Mouse (Mus musculus): ENCODE measurements around the gene Ptprd. TPM values are rescaled to one million over a fixed set of nuclear protein-coding genes. Genes with fewer than 3 reads are reported as not detected.

Ptprd gene
- total RNA-seq, 4 experiments from 2014 or later: 5.5 to 10.7 (median 7.3) TPM

DNA sequence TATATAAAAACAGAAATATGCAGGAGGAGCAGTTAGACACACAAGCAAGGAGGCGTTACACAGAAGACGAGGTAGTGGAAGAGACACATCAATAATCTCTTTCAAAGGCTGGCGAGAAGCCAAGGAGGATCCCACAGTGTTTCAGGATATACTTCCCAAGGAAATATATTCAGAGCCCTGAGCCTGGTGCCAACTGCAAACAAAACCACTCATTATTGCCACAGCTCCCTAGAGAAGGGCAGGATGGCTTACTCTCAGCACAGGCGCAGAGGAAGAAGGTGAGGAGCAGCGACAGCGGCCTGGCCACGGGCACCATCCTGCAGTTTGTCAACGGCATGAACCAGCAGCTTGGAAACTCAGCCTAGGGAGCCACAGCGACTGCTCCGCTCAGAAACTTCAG is 1886.8 kb downstream of the Ptprd start:
- no peak for DNase-seq (ENCODE audit: low spot score)

DNA sequence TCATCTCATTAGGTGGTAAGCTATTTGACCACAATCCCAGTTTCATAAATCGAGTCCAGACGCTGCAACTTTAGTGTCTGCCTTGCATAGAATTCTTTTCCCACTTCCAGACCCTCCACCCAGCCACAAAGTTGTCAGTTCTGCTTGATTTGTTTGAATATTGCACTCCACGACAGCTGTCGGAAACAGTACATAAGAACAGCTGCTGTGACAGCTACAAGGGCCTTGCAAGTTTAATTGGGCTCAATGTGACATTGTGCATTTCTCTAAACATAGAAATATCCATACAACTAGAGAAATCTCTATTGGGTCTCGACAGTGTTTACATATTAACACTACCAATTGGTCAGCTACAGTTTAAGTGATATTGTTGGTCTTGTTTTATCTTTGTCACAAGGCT is 1887.3 kb downstream of the Ptprd start:
- no peak for DNase-seq (ENCODE audit: low spot score)

DNA sequence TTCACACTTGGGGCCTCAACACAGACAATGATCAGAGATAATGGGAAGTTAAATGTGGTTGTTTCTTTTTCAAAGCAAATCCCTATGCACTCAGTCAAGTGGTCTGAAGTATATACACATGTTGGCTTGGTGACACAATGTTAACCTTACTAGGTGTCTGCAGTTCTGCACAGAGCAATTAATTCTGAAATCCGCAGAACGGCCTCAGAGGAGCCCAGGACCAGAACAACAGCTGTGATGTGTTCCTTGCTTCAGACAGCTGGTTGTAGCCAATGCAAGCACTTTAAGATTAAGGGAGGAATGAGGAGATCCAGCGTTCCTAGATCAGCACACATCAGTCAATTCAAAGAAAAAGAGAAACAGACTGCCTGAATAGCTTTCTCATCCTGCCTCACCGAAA is 1891.9 kb downstream of the Ptprd start:
- DNase-seq (ENCODE audit: low spot score): no peak

DNA sequence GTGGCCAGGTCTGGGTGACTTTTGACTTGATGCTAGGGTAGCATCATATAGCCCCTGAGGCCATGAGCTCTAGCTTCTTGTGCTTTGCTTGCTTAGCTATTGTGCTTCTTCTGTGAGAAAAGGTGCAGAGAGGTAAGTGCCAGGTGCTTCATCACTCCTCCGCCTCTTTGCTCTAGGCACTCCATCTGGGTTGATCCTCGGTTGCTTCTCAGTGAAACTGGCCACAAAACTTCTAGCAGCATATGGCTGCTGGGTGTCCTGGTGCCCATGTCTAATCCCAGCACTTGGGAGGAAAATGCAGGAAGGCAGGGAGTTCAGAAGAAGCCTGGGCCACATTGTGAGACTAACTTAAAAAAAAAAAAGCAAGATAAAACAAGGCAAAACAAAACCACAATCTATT is 1895.8 kb downstream of the Ptprd start:
- no peak for DNase-seq (ENCODE audit: low spot score)

DNA sequence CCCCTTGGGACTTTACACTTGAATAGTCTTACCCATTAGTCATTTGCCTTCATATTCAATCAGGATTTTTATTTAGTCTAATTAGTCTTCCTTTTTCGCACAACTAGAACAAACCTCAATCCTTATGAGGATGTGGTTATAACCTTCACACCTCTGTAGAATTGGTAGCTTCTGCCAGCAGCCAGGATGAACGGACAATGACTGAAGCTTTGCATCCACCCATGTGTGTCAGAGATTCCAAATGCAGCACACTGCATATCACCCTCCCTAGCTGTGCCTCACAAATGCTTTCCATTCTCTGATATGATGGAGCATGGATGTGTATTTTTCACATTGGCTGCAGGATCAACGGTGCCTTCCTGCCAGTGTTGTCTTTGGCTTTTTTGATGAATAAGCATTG is 1898.0 kb downstream of the Ptprd start:
- DNase-seq (ENCODE audit: low spot score): no peak

DNA sequence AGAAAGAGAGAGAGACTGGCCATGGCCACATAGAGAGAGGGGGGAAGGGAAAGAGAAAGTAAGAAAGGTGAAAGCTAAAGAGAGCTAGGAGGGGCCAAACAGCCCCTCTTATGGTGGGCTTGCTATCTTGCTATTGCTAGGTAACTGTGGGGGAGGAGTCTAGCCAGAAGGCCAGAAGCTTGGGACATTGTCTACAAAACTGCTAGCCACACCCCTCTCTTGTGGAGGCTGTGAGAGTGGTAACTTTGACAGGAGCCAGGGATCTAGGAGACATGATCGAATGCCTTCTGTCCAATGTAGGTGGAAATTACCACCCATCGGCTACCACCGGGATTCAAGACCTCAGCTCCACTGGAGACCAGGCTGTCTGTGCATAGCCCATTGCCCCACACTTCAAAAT is 1899.2 kb downstream of the Ptprd start:
- no peak for DNase-seq (ENCODE audit: low spot score)

DNA sequence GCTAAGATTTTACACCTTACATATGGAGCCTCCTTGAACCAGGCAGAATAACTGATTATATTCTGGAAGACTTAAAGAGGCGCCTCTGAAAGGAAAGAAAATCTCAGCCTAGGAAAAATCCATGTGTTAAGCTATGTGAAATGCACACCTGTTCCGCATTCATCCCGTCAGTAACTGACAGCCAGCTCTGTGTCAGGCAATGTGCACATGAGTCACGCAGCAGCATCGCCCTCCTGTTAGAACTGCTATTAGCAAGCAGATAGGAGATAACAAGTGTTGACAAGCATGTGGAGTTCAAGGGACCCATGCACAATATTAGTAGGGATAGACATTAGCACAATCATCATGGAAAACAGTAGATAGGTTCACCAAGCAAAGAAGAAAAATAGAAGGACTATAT is 1905.8 kb downstream of the Ptprd start:
- no peak for DNase-seq (ENCODE audit: low spot score)

DNA sequence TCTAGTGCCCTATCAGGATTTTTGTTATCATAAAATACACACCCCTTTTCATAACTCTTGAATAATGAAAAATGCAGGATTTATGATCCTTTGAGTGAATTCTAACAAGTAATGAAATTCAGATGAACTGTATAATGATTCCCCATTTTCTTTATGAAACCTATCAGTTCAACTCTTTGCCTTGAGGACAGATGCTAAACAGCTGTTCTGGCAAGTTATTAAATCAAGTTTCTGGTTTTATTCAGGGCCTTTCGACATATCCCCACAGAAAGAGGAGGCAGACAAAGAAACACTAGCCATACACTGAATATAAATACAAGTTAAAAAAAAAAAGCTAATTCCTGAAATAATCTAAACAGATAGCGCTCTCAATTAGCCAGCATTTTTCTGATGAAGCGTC is 1914.4 kb downstream of the Ptprd start:
- DNase-seq (ENCODE audit: low spot score): no peak

DNA sequence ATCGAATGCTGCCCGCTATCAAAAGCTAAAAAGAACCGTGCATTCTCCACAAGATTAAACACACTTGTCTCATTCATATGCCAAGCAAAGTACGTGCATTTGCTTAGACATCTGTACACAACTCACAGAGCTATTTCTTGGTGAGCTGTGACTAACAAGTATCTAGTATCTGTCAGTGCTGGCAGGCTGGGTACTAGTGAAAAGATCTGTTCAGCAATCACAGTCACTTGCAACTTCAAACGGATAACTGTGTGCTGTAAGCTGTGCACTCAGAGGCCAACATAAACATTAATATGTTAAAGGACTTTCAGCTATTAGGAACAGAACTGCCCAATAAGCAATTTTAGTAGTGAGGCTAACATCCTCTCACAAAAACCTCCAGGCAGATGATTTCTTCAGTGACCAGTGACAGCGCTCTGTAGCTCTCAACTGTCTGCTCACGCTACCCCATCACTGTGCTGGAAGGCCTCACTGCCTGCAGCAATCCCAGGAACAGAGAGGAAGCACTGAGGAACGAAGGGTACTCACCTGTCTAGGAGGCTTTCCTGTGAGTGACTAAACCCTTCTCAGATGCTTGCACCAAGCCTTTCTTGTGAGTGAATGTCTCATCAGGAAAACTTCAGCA is 1918.9 kb downstream of the Ptprd start:
- no peak for DNase-seq (ENCODE audit: low spot score)

DNA sequence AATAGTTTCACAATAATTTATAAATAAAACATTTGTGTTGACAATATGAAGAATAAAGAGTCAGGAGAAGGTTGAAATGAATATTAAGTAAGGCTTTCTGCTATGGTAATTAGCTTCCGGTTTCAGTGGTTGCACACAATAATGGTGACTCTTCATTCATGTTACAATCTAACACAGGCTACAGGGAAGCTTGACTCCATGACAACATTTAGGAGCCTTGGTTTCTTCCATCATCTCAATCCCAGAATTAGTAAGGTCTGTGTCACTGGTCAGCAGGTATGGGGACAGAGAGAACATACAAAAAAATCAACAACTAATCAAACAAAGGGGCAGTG is 1921.3 kb downstream of the Ptprd start:
- DNase-seq (ENCODE audit: low spot score): no peak

DNA sequence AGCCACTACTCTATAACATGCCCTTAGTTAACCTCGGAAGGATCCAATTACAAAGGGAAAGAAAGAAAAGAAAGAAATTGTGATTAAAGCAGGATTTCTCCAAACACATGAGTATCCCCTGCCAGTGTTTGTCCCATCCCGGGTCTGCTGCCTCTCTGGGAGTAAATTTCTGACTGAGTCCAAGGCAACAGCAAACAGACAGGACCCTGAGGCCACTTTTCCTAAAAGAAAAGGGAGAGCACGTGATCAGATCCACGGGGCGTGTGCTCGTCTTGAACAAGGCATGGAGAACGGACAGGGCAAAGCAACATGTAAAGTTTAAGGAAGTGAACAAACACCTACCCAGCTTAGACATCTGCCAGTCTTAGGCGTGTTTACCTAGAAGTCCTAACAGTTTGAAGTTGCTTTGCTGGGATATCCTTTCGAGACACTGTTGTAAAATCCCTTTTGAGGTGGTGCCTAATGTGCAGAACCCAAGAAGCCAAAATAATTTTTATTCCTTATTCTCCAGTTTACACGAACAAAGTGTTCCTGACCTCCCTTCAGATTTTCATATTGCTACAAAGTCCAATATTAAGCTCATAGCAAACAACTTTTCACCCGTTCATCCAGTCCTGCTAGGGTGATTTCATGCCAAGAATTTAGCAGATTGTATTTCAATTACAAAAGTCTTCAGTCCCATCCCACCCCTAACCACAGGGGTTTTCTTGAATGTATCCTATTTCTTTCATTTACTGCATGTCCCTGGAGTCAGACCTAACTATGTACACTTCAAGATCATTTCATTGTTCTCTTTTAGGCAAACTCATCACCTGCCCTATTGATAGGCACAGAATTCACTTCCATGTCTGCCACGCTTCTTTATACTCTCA is 1921.9 kb downstream of the Ptprd start:
- no peak for DNase-seq (ENCODE audit: low spot score)

DNA sequence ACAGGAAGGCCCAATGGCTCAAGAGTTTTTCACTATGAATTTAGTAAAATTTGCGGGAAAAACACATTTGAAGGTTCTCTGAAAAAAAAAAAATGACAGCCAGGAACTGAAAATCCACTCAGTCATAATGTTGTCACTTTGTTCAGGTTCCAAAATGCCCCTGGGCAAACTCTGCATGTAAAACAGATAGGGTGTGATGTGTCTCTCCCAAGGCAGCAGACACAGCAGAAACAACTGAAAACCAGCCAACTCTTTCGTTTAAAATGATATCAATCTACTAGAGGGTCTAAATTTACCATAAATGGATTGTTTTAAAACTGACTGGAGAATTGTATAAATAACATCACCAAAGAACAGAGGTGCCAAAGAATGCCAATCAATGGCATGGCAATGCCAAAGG is 1925.7 kb downstream of the Ptprd start:
- DNase-seq (ENCODE audit: low spot score): no peak

DNA sequence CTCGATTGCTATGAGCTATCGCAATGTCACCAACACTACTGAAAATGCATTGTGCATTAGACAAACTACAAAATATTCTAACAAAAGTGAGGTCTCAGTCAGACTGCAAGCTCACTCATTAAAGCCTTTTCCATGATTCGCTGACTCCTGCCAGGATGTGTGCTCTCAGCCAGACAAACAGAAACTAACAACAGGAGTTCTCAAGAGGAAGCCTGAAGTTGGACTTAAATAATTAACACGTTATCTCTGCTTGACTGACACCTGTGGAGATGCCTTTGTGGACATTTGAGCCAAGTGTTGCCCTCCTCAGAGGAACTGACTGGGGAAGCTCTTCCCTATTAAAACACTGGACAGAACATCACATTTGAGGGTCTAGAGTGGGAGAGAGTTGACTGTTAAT is 1928.9 kb downstream of the Ptprd start:
- DNase-seq (ENCODE audit: low spot score): no peak

DNA sequence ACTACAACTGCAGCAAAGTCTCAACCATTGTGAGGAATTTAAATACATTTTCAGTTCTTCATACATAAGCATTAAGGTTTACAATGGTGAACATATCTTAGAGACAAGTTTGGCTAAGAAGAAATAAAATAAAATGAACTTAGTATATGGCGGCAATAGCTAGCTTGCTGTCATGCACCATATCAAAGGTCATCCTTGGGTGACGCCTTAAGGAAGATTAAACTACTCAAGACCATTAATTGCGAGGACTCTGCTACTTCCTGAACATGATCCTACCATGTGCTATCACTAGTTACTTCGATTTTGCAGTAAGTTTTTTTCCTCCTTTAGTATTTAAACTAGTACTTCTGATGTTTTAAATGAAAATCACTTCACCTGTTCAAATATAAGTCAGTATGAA is 1949.0 kb downstream of the Ptprd start:
- DNase-seq (ENCODE audit: low spot score): no peak

DNA sequence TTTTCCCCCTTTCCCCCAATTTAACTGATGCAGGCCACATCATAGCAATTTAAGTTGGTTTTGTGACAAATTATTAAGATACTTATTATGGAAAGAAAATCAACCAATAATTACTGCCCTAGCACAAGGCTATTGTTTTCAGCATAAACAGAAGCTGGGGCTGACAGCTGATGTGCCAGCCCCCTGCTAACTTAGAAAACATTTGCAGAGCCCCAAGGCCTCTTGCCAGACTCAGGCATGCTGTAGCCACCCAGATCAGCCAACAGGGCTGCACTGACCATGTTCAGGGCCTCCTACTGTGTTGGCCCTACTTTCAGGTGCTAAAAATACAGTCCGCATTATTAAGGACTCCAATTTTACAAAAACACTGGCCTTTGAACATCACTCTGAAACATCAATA is 1951.1 kb downstream of the Ptprd start:
- no peak for DNase-seq (ENCODE audit: low spot score)

DNA sequence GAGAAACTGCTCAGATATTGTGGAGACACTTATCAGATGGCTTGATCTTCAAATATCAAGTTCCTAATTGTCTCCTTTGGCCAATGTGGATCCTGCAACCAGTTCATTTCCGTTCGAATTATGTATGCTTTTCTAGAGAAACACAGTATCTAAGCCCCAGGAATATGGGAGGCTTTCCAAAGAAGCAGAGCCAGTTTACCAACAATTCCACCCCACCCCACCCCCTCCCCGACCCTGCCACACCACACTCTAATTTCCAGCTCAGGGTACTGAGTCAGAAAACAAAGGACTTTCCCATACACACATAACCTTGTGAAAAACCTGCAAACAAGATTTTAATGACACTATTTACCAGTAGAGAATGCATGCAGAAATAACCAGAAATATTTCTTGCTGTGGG is 1951.5 kb downstream of the Ptprd start:
- DNase-seq (ENCODE audit: low spot score): no peak

DNA sequence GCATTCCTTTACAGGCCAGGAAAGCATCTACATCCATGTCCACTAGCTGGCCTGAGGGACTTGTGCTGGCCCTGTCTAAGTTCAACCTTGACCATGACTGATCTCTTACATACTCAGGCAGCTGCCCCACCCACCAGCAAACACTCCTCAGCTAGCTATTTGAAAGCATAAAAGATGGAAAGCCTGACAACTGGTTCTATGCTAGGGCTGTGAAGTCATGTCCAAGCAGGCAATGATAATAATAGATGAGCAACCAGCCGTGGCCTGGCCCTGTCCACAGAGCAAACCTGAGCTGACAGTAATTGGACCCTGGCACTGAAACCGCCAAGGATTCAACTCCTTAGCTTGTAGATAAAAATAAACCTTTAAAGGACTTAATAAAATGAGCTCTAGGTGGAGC is 1952.1 kb downstream of the Ptprd start:
- DNase-seq (ENCODE audit: low spot score): no peak

DNA sequence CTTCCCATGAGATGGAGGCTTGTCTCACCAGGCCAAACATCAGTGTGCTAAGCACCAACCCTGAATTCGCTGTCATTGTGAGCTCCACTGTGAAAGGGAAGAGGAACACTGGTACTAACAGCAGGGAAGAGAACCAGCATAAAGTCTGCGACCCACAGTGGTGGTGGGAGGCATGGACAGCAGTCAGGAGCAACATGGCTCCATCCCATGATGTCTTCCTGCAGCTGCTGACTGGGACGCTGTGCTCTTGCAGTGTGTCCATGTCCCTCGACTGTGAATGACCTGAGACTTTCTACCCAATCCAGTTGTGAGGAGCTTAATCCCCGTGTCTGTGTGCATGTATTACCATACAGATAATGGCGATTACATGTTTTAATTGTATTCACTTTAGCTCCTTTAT is 1967.4 kb downstream of the Ptprd start:
- no peak for DNase-seq (ENCODE audit: low spot score)

DNA sequence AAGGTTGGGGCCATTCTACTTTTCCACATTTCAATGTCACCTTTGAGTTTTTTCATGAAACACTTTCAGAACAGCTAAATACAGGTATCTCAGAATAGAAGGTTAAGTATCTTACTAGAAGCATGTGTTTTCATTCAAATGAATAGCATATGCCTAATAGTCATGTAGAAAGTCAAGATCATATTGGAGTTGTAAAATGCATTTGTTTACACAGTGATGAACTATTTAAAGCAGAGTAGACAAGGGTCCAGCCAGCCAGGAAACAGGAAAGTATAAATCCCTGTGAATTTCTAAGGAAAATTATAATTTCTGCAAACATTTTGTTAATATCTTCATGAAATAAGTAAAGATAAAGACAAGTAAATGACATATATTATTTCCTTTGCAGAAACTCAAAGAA is 1970.2 kb downstream of the Ptprd start:
- DNase-seq (ENCODE audit: low spot score): no peak

DNA sequence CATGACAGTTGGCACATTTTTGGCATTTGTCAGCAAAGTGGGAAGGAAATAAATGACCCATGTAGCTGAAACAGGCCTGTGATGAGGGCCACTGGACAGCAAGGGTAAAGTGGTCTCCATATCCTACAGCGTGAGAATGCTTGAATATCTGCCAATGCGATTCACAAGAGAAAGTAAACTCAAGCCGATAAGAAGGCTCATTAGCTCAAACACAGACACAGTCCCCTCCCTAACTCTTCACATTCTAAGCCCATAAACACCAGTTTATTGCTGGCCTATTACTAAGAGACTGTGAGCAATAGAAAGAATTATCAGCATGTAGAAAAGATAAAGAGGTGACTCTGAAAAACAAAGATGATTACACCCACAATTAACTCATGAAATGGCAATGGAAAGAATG is 1970.6 kb downstream of the Ptprd start:
- no peak for DNase-seq (ENCODE audit: low spot score)

DNA sequence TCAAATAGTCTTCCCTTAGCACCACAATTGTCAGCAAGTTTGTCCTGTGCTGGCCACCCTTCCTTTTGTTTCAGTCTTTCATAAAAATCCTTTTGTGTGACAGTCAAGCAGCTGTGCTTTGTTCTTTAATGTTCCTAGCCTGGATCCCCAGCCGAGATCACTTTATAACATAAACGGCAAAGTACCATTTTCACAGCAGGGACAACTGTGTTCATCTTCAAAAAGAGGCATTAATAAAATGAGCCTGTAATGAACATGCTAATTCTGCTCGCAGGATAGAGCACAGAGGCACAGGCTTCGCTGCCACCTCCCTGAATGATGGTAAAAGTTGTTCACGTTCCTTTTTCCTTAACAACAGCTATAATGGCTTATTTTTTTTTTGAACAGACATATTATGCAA is 1972.7 kb downstream of the Ptprd start:
- no peak for DNase-seq (ENCODE audit: low spot score)

DNA sequence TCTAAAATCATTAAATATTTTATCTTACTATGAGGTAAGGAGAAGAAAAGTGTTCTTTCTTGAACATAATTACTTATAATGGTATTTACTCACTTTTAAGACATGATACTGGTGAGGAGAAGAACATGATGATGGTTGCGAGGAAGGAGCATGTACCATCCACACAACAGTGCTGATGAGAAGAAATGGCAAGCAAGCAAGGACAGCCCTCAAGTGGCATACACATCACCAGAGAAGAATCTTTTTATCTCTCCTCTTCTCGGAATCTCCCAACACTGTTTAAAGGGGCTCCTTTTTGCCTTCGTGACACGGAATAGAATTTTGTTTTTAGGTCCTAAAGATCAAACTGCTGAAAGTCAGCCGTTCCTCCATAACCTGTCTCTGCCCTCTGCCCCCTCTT is 1973.2 kb downstream of the Ptprd start:
- no peak for DNase-seq (ENCODE audit: low spot score)

DNA sequence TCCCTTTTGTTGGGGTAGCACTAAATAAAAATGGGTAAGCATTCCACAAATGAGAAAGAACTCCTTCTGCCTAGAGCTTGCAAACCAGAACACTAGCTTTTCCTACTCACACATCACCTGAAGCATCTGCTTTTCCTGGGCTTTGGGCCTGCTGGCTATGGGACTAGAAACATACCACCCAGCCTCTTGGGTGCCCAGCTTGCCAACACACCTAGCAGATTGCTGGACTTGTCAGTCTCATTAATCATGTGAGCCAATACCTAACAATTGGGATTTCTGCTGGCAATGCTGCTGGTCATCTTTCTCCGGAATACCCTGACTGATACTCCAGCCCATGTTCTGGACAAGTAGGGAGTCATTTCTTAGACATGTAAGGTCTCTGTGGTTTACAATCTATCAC is 1973.9 kb downstream of the Ptprd start:
- no peak for DNase-seq (ENCODE audit: low spot score)

DNA sequence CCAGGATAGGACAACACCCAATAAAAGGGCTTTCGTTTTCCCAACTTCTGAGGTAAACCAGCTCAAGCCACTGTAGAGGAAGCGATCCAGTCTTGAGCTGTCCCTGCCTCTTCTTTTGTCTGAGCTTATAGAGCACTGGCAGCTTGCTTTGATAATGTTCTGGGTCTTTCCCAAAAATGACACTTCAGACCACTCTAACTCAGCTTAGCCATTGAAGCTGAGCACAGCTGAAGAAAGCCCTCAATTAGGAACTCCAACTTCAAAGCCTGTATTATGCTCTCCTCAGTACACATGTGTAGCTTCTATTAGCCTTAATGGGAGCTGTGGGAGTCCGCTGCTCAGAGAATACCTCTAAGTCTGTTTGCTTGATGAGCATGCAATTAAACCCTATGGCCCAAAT is 1988.0 kb downstream of the Ptprd start:
- no peak for DNase-seq (ENCODE audit: low spot score)
